Mouse (Mus musculus) c-Kit-positive CD71-positive TER-119-negative erythroid progenitor cells, embryonic 14.5 days (primary cell): ENCODE measurements around the gene Gja4.

Source experiments
- DNase-seq: peaks from one replicate; pipeline ENCODE4 v3.0.0-alpha.2; 2013; ENCODE audit warnings: low read depth

Gja4 gene

DNA sequence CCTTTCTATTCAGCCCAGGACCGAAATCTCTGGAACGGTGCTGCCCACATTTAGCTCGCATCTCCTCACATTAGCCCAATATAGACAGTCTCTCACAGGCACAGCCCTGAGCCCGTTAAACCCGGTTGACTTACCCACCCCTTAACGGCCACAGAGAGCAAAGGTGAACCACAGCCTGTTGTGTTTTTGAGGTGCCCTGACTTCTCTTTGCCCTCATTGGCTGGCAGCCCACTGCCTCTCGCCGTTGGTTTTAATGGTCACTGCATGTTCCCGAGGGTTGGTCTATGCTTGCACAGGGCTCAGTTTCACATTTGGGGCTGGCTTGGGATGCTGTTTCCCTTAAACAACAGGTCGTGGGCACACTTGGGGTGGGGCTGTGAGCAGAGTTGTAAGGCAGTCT is 10.5 kb upstream of the Gja4 start:
- no peak for DNase-seq

DNA sequence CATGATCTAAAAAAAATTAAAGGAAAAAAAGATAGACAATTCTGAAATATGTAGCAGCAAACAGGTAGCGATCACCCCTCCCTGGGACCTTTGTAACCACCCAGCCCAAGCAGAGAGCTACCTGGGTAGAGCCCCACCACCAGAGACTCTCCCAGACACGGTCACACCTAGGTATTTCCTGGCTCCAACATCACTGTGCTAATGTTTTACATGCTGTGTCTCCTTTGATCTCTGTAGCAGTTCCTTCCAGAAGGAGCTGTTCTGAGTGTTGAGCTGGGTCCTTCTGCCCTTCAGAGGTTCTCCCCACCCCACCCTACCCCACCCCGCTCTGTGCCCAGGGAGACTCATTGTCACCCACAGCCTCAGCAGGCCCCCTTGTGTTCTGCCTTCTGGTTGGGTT is 9.8 kb upstream of the Gja4 start:
- no peak for DNase-seq

DNA sequence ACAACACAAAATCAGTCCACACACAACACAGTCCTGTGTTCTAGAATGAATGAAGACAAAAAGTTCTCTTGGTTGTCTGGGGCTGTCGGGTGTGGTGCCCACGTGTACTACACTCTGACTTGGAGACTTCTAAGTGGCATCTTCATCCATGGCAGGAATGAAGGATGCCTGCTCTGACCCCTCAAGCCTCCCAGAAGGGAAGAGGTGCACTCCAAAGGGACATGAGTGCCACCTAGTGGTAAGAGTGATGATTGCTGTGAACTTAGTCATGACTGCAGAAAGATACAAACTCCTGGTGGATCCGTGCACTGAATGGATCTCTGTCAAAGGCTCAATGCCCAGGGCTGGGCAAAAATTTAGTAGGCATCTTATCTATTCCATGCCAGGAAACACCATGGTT is 5.8 kb upstream of the Gja4 start:
- peak; percentile 40 for DNase-seq

DNA sequence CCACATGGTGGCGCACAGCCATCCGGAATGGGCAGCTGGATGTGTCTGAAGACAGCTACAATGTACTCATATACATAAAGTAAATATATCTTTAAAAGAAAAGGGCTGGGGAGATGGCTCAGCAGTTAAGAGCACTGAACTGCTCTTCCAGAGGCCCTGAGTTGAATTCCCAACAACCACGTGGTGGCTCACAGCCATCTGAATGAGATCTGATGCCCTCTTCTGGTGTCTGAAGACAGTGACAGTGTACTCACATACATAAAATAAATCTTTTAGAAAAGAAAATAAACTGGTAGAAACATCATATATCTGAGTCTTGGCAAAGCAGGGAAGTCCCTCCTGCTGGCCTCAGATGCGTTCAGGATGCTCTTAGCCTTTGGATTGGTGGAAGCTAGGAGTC is 3.3 kb upstream of the Gja4 start:
- no peak for DNase-seq

DNA sequence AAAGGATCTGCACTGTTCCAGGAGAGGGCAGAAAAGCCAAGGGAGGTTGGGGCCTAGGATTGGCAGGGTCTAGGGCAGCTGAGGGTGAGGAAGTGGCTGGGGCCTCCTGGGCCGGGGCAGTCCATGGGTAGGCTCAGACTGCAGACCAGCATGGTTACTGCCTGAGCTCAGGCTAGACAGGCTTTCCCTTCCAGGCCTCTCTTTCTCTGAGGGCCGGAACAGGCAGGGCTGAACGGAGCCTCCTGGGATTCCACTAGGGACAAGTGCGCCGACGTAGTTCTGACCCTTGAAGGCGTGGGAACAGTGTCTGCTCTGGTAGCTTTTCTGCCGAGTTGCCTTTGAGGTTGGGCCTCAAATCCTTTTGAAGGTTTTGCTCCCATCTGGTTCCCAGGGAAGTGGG is 1.9 kb upstream of the Gja4 start:
- no peak for DNase-seq

DNA sequence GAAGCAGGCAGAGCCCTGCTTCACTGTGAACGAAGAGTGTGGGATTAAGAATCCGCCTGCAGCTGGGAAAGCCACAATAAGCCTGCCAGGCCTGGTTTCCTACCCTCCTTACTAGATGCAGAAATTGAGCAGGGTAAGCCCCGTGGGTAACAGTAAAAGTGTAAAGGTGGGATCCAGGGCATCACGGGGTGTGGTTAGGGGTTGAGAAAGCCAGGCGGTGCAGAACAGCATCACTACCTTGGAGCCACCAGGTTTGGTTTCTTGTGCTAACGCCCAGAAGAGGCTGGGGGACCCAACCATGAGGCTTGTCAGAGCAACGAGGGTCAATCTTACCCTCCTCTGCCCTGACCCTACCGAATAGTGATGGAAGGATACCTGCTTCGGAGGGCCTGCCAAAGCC is 746 bp upstream of the Gja4 start:
- DNase-seq, result no peak

DNA sequence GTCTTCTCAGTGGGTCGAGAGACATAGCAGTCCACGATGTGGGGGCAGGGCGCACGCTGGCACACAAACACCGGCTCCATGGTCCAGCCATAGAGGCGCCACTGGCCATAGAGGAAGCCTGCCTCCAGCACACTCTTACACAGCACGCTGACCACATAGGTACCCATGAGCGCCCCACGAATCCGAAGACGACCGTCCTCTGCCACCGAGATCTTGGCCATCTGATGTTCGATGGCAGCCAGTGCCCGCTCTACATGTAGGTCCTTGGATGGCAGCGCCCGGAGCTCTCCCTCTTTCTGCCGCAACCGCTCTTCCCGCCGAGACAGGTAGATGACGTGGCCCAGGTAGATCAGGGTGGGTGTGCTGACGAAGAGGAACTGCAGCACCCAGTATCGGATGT is 1.5 kb downstream of the Gja4 start:
- DNase-seq, result no peak

DNA sequence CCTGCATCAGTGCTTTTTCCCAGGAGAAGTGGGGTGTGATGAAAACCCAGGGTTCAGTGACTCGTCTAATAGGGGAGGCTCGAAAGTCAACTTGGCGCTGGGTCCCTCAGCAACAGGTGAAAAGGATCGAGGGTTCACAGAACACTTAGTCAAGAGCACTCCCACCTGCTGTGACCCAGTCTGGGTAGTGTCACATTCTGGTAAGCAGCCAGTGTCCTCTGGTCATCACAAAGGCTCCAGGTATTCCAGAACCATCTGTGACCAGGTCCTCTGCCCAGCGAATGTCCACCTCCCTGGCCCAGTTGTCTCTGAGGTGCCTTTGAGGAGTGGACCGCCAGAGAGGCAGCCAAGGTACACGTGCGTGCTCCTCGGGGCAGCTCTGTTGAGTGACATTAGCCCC is 2.3 kb downstream of the Gja4 start:
- no peak for DNase-seq

DNA sequence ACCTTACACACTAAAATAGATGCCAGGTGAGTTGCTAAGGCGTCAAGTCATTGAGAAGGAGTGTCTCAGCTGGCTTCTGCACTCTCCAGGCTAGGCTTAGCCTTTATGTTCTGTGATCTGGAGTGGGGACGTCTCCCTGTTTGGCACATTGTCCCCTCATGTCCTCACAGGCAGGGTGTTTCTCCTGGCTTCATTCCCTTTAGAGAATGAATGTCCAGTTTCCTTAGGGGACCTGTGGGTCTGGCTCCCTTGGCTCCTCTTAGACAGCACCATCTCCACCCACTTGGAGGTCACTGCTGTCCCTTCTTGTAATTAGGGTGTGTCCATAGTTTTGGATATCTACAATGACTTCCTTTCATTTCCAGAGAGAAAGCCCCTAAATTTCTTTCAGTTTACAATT is 6.9 kb downstream of the Gja4 start:
- DNase-seq, result no peak

DNA sequence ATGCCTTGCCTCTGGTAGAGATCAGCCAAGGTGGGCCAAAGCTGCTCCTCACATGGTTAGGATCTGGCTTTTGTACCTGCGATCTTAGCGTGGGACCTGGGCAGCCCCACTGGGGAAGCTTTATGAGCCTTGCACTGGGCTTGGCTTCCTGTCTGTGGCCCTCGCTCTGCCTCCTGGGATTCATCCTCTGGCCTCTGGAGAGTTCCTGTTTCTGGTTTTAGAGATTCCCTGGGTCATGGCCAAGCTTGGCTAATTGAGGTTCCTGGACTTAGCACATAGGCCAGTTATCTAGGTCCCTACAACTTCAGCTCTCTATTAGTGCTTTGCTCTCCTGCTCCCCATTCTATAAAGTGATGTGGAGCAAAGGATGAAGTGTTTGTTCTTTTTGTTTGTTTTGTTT is 10.0 kb downstream of the Gja4 start:
- no peak for DNase-seq

DNA sequence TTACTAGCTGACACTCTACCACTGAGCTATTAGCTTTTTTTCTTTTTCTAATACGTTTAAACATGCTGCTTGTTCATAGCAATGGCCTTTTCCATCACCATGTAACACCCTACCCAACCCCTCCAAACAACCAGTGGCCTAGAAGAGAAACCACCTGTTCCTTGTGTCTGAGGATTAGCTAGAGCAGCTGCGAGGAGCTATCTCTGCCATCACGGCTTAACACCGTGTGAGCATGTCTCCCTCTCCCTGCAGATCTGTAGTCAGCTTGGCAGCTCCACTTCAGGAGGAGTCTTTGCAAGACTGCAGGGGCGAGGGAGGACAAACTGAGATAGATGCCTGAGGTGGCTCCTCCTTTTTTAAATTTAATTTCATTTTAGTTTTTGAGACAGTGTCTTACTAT is 13.3 kb downstream of the Gja4 start:
- no peak for DNase-seq

DNA sequence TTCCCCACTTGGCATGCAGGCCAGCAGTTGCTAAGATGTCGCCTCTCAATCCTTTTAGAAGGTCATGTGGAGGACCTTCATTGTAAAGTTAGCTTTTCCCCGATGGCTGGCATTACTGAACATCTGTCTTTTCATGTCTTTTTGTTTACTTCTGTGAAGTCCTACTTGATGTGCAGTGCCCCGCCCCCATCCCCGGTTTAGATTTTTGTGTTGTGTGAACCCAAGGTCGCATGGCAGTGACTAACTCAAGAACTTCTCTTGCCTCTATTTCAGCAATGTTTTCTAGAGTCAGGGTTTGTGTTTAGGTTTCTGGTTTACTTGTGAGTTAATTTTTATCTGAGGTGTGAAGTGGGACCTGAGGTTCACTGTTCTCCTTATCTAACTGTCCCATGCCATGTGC is 21.2 kb downstream of the Gja4 start:
- DNase-seq, result no peak

DNA sequence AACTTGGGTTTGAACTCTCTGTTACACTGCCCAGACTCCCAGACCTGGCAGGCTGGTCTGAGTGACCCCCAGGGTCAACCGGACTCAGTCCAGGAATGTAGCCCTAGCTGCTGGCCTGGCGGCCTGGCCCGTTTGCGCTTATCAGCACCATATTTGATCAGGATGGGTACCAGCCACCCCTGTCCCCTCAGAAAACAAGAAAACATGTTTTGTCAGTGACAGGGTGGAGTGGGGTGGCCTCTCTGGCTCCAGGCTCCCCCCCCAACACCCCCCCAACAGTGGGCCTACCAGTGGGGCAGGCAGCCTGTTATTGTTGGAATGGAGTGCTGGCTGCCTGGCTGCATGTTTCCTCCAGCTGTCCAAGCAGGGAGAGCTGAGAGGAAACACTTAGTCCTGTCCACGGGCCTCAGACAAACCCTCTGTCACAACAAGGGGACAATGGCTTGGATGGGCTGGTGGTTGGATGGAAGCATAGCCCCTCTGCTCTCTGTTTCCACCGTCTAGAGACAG is 24.7 kb downstream of the Gja4 start:
- no peak for DNase-seq

DNA sequence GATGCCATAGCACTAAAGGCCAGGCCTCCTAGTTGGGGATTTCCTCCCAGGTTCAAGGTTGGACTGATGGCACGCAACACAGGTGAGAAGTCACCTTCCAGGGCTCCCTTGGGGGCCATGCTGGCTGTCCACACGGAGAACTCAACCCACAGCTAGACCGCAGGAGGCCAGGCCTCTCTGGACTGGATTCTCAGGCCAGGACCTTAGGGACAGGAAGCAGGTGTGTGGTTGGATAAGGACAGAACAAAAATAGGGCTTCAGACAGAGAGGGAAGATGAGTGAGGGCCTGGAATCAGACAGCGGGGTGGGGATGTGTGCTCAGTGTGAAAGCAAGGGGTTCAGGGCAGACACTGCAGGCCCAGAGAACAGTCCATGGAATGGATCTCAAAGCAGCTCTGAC is 26.9 kb downstream of the Gja4 start:
- no peak for DNase-seq

DNA sequence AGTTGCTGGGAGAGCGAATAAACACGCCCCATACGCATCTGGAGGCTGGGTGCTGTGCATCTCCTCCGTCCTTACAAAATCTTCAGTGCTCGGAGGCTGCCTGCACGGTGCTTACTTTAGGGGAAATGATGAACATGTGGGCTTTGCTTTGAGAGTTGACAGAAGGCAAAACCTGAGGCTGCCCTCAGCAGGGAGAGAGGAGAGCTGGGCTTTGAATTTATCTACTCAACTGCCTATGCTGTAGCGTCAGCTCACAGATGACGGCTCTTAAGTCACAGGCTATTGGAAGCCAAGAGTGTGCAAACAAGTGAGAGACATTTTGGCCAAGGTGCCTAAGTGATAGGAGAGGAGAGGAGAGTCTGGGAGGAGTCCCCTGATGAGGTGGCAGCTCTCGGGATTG is 34.6 kb downstream of the Gja4 start:
- no peak for DNase-seq

DNA sequence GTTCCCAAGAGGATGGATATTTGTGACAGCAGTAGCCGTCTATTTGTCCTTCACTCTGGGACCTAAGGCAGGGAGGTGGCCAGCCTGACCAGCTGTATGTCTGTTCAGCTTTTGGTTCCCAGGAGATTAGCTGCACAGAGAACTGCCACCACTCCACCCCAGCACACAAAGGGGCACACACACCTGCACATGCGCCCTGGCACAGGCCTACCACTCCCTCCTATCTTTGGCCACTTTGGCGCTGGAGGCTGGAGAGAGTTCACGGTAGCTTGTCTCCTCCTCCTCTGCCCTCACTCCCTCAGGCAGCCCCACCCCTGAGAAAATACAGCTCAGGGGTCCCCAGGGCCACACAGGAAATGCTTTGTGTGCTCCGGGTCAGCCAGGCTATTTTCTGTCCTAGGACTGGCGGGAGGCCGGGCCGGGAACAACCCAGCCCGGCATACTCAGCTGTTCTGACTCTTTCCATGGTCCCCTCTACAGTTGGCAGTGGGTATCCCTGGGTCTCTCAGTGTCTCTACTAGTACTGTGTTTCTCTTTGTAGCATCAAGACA is 35.3 kb downstream of the Gja4 start:
- DNase-seq, result no peak

DNA sequence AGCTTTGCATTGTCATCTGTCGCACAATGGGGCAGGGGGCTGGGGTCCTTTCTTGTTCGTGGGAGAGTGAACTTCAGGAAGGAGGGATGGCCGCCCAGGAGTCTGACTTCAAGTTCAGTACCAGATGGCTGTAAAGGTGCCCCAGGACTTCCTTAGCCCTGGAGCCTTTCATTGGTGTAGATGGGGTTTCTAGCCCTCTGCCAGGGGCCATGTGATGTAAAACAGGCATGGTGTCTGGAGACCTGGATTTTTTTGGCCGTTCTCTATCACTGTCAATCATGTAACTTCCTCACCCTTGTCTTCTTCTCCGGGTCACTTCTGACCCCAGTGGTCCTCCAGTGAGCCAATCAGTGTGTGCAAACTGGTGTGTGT is 49.7 kb downstream of the Gja4 start:
- DNase-seq, result no peak

DNA sequence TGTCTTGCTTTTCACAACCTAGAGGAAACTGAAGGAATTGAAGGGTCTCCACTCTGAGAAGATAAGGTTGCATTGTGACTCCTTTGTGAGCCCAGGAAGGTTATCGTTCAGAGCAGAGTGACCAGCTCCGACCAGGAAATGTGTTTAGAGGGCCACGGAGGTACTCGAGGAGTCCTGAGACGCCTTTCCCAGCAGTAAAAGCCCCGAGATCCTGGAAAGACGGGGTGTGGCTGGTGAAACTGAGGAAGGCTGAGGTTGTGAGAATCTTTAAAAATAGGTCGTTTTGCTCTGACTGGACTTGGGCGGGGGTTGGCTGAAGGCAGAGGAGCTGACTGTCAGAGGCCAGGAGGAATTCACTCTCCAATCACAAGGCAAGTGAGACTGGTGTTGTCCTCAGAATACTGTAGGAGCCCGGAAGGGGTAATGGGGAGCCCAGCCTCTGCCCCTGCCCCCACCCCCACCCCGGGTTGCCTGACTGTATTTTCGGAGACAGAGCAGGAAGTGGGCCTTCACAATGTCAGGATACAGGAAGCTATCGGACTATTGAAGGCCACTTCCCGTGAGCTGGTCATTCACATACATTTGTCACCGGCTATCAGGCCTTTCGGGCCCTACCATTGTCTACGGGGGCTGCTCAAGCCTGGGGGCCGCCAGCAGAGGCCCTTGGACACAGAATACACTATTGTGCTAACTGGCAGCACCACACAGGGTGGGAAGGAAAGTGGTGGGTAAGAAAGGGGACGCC is 50.2 kb downstream of the Gja4 start:
- DNase-seq, result no peak

DNA sequence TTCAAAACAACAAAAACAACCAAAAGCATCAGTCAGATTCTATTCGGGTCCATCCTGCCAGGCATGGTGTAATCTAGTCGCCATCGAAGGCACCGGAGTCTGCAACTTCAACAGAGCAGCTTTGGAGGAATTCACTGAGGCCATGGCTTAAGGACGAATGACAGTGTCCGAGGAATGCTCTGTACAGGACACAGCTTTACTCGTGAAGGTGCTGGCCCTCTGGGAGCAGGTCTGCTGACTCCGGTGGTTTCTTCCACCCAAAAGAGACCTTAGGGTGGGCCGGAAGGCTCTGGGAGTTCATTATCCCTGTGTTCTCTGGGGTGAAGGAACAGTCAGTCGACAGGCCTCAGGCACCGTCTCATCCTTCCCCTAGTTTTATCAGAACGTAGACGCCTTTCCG is 52.2 kb downstream of the Gja4 start:
- no peak for DNase-seq
